Mouse (Mus musculus) common myeloid progenitor, adult 5-6 weeks (primary cell): ENCODE measurements around the gene Rassf4. TPM values are rescaled to one million over a fixed set of nuclear protein-coding genes. Genes with fewer than 3 reads are reported as not detected.

Experiments
- total RNA-seq: library from RNA; stranded (forward); fragments of 200-1000, 187-1606 nt; gene quantifications from 2 replicates; pipeline ENCODE4 v1.2.3, GENCODE M21; 2017

Gene Rassf4
- total RNA-seq, 1 experiment from 2014 or later: 17.4 TPM

Other genes with a start within 250 kb of the Rassf4 start
- 6.3 TPM in 2 replicates for gene Alox5, start 212.8 kb downstream of the Rassf4 start, total RNA-seq
- gene Olfr211, start 184.9 kb downstream of the Rassf4 start, total RNA-seq: not detected in 2 replicates
- gene Olfr212, start 167.4 kb downstream of the Rassf4 start, total RNA-seq: not detected in 2 replicates
- gene Olfr213, start 135.5 kb downstream of the Rassf4 start, total RNA-seq: not detected in 2 replicates
- gene Gm5580, start 122.8 kb downstream of the Rassf4 start, total RNA-seq: 0.92 and 1.2 TPM in 2 replicates
- gene Olfr214, start 119.7 kb downstream of the Rassf4 start, total RNA-seq: not detected in 2 replicates
- not detected in 2 replicates for gene Olfr215, start 89.8 kb downstream of the Rassf4 start, total RNA-seq
- 79.8 and 85.1 TPM in 2 replicates for gene Zfp422, start 45.0 kb downstream of the Rassf4 start, total RNA-seq
- 0.63 and 1.6 TPM in 2 replicates for gene Depp1, start 23.3 kb downstream of the Rassf4 start, total RNA-seq
- gene Tmem72, start 43.0 kb upstream of the Rassf4 start, total RNA-seq: 0.05 TPM in 2 replicates